Mouse (Mus musculus) kidney, embryonic 16.5 days (tissue): ENCODE data around the gene Qsox2. TPM values are rescaled to one million over a fixed set of nuclear protein-coding genes. Genes with fewer than 3 reads are reported as not detected.

Source experiments
- ATAC-seq: fragments of 200-750 bp; cut with Nextera tagmentation; 2 replicates; pipeline ENCODE4 v1.8.0; 2017; ENCODE audit warnings: moderate TSS enrichment; ENCODE audit not compliant: low FRiP score, low TSS enrichment
- H3K27ac ChIP-seq: fragments of 300-500 bp; sonication (generic); 2 replicates; pipeline ENCODE4 v1.5.1; 2014; ENCODE audit warnings: low read length
- H3K27me3 ChIP-seq: fragments of 300-500 bp; sonication (generic); 2 replicates; pipeline ENCODE4 v1.6.1; 2014; ENCODE audit warnings: low read length, control low read depth, mixed read lengths; ENCODE audit not compliant: insufficient read depth
- H3K36me3 ChIP-seq: fragments of 300-500 bp; sonication (generic); 2 replicates; pipeline ENCODE4 v1.6.1; 2014; ENCODE audit warnings: low read length, control low read depth, mixed read lengths; ENCODE audit not compliant: insufficient read depth
- H3K4me1 ChIP-seq: fragments of 300-500 bp; sonication (generic); 2 replicates; pipeline ENCODE4 v1.6.1; 2014; ENCODE audit warnings: low read length, control low read depth, mixed read lengths; ENCODE audit not compliant: insufficient read depth
- H3K4me2 ChIP-seq: fragments of 300-500 bp; sonication (generic); replicated peaks from 2 replicates; pipeline ENCODE4 v1.6.1; 2014; ENCODE audit warnings: low read depth, low read length
- H3K4me3 ChIP-seq: fragments of 300-500 bp; sonication (generic); 2 replicates; pipeline ENCODE4 v1.5.1; 2014; ENCODE audit warnings: mild to moderate bottlenecking, low read length
- H3K9ac ChIP-seq: fragments of 300-500 bp; sonication (generic); replicated peaks from 2 replicates; pipeline ENCODE4 v1.6.1; 2014; ENCODE audit warnings: low read length
- H3K9me3 ChIP-seq: fragments of 300-500 bp; sonication (generic); 2 replicates; pipeline ENCODE4 v1.6.1; 2016; ENCODE audit warnings: low read length, control low read depth
- WGBS: fragments of 180-500 bp; shearing (Covaris S2); extraction: QIAGEN DNeasy Blood & Tissue Kit; methylation state at CpG from one replicate; pipeline ENCODE4 v1.1.7; 2014; 5-methylcytosine and 5-hydroxymethylcytosine counted together
- polyA plus RNA-seq: library from polyadenylated mRNA; unstranded; fragments of >200 nt; fragmentation: Nextera tagmentation; extraction: Ambion mirVana; gene quantifications from 2 replicates; pipeline ENCODE4 v1.2.1, GENCODE M21; 2015

Gene Qsox2
- polyA plus RNA-seq, 1 experiment from 2014 or later: 18.4 TPM

DNA sequence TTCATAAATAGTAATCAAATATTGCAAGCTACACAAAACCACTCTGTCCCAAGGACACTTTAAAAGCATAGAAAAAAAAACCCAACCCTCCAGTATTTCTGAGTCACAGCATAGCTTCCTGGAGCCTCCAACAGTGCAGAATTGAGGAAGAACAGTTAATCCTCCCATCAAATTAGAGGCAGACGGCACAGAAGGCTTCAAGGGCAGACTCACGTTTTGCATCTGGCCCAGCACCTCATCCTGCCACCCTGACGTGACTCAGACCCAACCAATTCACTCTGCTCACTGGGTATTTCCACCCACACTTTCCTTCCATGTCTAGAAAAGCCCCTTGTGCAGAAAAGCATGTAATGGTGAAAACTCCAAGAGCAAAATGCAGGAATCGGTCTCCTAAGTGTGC lies 7.1 kb downstream of the Qsox2 start:
- Histone ChIP-seq H3K9me3 (no peaks in the 10 kb centered on the region), H3K9ac (no peak overlapping the region), H3K36me3 (no peaks in the 10 kb centered on the region), H3K4me2 (no peak overlapping the region), H3K4me3 (no peak overlapping the region), H3K27ac (no peak overlapping the region), H3K27me3 (no peaks in the 10 kb centered on the region), H3K4me1 (no peaks in the 10 kb centered on the region)
- 59% methylated on average over 4 of the region's 4 CpGs for WGBS
- ATAC-seq: no peak

DNA sequence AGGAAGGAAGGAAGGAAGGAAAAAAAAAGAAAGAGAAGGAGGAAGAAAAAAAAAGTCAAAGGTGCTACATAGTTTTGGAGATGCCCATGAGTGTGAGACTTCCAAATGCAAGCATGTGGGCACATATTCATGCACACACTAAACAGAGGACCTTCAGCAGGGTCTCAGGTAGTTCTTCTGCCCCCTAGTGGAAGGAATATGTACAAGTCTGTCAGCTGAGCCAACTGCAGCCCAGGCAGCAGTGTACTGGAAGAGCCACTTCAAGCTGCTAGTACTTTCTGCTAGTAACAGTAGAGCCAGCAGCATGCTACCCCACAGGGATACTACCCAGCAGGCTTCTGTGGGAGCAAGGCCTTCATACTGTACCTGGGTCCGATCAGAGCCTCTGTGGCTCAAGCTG lies 9.5 kb downstream of the Qsox2 start:
- ATAC-seq: peak; percentile 54; the same call in 1 of the 2 replicates
- 62% methylated on average over 1 of the region's 1 CpGs for WGBS

DNA sequence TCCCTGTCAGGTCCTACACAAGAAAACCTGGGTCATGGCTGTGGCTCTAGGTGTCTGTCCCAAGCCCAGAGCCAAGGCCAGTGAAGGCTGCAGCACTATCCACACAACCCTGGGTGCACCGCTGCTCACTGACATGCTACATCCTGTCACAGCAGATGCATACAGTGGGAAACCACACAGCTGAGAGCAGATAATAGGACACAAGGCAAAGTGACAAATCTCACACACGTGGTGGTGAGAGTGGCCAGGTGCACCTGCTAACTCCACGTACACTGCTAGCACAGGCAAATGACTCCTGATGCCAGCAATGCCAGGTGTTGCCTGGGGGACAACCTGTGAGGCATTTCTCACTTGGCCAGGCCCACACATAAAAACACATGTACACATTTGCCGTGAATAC lies 12.1 kb downstream of the Qsox2 start:
- 87% methylated on average over 4 of the region's 4 CpGs for WGBS
- ATAC-seq: no peak
- no peaks in the 10 kb centered on the region for H3K27me3 ChIP-seq
- no peaks in the 10 kb centered on the region; the same call in 1 of the 2 replicates for H3K36me3 ChIP-seq
- no peak overlapping the region for H3K4me2 ChIP-seq
- no peaks in the 10 kb centered on the region for H3K9me3 ChIP-seq
- H3K27ac ChIP-seq: no peak overlapping the region
- H3K4me3 ChIP-seq: no peak overlapping the region
- H3K9ac ChIP-seq: no peak overlapping the region
- H3K4me1 ChIP-seq: no peaks in the 10 kb centered on the region

More for the DNA sequence above, 9.5 kb downstream of the Qsox2 start:
- Histone ChIP-seq H3K4me1 (no peaks in the 10 kb centered on the region), H3K27ac (no peak overlapping the region), H3K4me3 (no peak overlapping the region), H3K27me3 (no peaks in the 10 kb centered on the region), H3K9me3 (no peaks in the 10 kb centered on the region), H3K9ac (no peak overlapping the region), H3K4me2 (no peak overlapping the region), H3K36me3 (no peaks in the 10 kb centered on the region)

DNA sequence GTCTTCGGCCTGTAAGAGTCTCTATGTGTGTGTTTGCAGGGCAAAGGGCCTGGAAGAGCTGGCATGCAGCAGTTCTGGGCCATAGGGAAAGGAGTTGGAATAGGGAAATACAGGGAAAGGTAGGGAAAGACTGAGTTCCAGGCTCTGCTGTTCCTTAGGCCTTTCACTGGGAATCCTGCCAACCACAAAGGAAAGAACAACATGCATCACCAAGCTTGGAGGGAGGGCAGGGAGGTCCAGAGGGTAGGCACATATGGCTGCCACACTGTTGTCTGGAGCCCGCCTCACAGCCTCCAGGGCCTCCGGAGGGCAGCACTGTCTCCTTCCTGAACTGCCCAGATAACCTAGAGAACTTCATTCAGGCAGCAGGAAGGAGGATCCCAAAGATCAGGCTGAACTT lies 13.4 kb downstream of the Qsox2 start:
- Histone ChIP-seq H3K4me3 (no peak overlapping the region), H3K4me1 (no peaks in the 10 kb centered on the region), H3K9ac (no peak overlapping the region), H3K27ac (no peak overlapping the region), H3K9me3 (no peaks in the 10 kb centered on the region), H3K27me3 (no peaks in the 10 kb centered on the region), H3K4me2 (no peak overlapping the region), H3K36me3 (no peaks in the 10 kb centered on the region; the same call in 1 of the 2 replicates)
- ATAC-seq: no peak
- WGBS: 80% methylated on average over 3 of the region's 3 CpGs

DNA sequence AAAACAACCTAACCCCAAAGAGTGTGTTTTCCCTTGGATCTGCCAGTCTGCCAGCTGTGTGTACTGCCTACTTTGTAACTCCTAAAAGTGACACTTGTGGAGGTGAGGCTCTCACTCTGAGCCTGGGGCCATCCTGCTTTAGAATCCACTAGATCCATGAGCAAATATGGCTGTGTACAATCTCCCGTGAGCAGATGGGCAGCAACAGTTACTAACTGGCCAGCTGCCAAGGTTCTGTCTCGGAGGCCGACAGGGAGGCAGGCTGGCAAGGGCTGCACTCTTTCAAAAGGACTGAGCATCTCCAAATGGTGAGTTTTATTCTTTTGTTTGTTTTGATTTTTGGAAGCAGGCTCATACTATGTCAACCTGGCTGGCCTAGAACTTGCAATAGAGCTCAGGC lies 22.8 kb downstream of the Qsox2 start:
- ATAC-seq: no peak
- Histone ChIP-seq H3K27me3 (no peaks in the 10 kb centered on the region), H3K27ac (no peak overlapping the region), H3K9ac (no peak overlapping the region), H3K9me3 (no peaks in the 10 kb centered on the region), H3K4me2 (no peak overlapping the region), H3K36me3 (peaks cover 28% of the 10 kb centered on the region), H3K4me3 (no peak overlapping the region), H3K4me1 (no peaks in the 10 kb centered on the region)
- 52% methylated on average over 3 of the region's 3 CpGs for WGBS

DNA sequence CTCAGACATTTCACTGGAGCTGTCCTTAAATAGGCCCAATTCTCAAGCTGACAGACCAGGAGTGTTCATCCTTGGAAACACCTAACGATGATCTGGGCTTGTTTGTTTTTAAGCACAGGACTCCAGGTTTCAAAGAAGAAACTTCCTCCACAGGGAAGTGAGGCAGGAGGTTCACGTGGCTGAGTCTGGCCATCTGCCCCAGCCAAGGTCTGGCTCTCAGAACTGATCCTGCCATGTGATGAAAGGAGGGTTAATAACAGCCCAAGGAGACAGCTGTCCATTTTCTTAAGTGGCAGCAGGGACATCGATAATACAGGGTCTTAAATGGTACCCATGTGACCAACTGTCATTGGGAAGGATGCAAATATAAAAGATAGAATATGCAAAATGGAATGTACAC lies 27.8 kb downstream of the Qsox2 start:
- Histone ChIP-seq H3K4me2 (no peak overlapping the region), H3K9ac (no peak overlapping the region), H3K27me3 (peaks cover 35% of the 10 kb centered on the region), H3K4me1 (no peaks in the 10 kb centered on the region), H3K27ac (no peak overlapping the region), H3K9me3 (no peaks in the 10 kb centered on the region), H3K4me3 (no peak overlapping the region), H3K36me3 (peaks cover 23% of the 10 kb centered on the region)
- WGBS: 85% methylated on average over 3 of the region's 3 CpGs
- ATAC-seq: no peak

DNA sequence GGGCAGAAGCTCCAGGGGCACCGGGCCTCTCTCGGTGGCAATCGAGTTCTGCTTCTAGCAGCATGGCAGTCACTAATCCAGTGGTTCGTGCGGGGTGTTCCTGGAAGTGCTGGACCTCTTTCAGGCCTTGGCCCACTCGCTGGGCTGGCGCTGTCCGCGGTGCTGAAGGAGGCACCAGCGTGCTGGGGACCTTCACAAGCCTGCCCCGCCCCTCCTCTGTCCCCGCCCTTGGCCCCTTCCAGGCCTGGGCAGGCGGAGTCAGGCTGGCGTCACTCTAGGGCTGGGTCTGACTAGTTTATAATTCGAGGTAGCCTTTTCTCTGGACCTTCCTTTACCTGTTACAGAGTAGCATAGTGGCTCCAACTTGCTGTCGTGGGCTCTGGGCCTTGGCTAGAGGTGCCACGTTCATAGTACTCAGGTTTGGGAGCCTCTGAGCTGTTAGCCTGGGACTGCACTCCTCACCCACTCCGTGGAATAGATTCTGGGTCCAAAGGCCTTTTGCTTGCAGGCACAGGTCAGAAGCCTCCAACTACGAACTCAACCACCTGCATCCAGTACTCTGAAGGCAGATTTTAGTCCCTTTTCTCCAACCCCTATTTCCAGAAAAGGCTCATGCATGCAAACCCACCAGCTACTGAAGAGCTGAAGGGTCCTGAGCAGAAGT lies 29.1 kb downstream of the Qsox2 start, which contains the start of gene Lhx3:
Lhx3 (minus strand) TSS at position 164 of the 664 bp plus-strand sequence.
- WGBS: 5% methylated on average over 19 of the region's 19 CpGs
- Histone ChIP-seq H3K27ac (no peak within 1 kb of the TSS), H3K36me3 (peaks cover 23% of the 10 kb centered on the region), H3K4me1 (no peaks in the 10 kb centered on the region), H3K27me3 (peaks cover 48% of the 10 kb centered on the region), H3K4me3 (no peak within 1 kb of the TSS), H3K9me3 (no peaks in the 10 kb centered on the region), H3K4me2 (0 out of 2 replicates have a peak within 1 kb of the TSS, but pooled peaks have one; percentile 13), H3K9ac (no peak within 1 kb of the TSS)
- peak; percentile 93 for ATAC-seq

DNA sequence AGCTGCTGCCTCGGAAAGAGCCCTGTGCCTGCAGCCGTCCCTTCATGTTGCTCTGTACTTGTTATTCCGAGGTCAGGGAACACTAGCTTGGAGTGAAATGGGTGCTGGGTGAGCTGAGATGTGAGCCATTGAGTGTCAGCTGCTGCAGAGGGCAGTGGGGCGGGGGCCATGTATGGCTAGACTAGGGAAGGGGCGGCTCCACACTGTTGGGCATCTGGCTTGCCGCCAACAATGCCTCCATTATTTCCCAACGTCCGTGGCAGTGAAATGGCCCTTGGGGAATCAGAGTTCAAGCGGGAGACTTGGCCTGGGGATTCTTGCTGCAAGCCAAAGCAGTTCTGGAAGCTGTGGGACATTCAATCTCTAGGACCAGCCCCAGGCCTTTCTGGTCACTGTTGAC lies 29.8 kb downstream of the Qsox2 start:
- H3K27me3 ChIP-seq: peaks cover 55% of the 10 kb centered on the region
- no peak for ATAC-seq
- WGBS: 7% methylated on average over 9 of the region's 9 CpGs
- H3K4me1 ChIP-seq: 0 out of 2 replicates have a peak, but pooled peaks cover 1% of the 10 kb centered on the region
- no peak overlapping the region for H3K27ac ChIP-seq
- H3K9ac ChIP-seq: no peak overlapping the region
- H3K9me3 ChIP-seq: no peaks in the 10 kb centered on the region
- H3K4me2 ChIP-seq: no peak overlapping the region
- no peak overlapping the region for H3K4me3 ChIP-seq
- H3K36me3 ChIP-seq: peaks cover 20% of the 10 kb centered on the region

DNA sequence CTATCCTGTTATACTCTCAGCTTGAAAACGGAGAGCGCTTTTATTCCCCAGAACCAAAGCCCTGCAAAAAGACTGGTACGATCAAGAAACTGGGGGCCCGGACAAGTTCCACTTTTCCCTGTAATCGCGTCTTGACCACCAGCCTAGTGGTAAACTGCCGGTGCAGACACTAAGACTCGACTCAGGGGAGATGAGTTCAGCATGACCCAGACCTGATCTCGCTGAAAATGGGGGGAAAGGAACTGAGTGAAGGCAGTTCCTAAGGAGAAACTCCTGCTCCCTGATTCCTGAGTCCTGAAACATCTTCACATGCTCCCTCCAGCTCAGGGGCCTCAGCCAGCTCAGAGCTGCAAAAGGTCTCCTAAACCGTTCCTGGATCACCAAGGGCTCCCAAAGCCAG lies 31.6 kb downstream of the Qsox2 start:
- Histone ChIP-seq H3K4me3 (no peak overlapping the region), H3K4me1 (peaks cover 7% of the 10 kb centered on the region; the same call in 1 of the 2 replicates), H3K9ac (no peak overlapping the region), H3K27ac (no peak overlapping the region), H3K9me3 (no peaks in the 10 kb centered on the region), H3K27me3 (peaks cover 73% of the 10 kb centered on the region), H3K4me2 (no peak overlapping the region), H3K36me3 (peaks cover 7% of the 10 kb centered on the region)
- 8% methylated on average over 10 of the region's 10 CpGs for WGBS
- no peak for ATAC-seq

DNA sequence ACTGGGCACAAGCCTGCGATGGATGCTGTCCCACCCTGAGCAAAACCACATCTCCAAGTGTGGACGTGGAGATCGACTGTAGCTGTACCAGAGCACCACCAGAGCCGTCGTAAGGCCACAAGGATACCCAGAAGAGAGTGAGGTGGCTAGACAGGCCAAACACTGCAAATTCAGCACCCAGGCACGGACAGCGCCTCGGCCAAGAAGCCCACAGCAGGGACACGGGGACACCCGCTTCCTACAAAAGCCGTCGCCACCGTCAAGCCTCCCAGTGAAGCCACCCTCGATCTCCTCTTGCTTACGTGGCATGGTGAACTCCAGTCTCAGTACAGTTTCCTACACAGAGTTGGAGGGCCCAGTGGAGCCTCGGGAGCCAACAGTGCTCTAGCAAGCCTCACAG lies 32.2 kb downstream of the Qsox2 start:
- ATAC-seq: no peak
- Histone ChIP-seq H3K9me3 (no peaks in the 10 kb centered on the region), H3K27ac (no peak overlapping the region), H3K4me2 (no peak overlapping the region), H3K4me1 (peaks cover 7% of the 10 kb centered on the region; the same call in 1 of the 2 replicates), H3K36me3 (peaks cover 1% of the 10 kb centered on the region; the same call in 1 of the 2 replicates), H3K4me3 (no peak overlapping the region), H3K27me3 (peaks cover 79% of the 10 kb centered on the region), H3K9ac (no peak overlapping the region)
- under 1% methylated on average over 16 of the region's 16 CpGs for WGBS
